Mouse (Mus musculus) liver, embryonic 14.5 days (tissue): Measurements from ENCODE around the gene Oxsm. TPM values are rescaled to one million over a fixed set of nuclear protein-coding genes. Genes with fewer than 3 reads are reported as not detected.

Source experiments
- ATAC-seq: fragments of 200-750 bp; cut with Nextera tagmentation; 2 replicates; pipeline ENCODE4 v1.8.0; 2017; ENCODE audit warnings: moderate number of reproducible peaks, mild to moderate bottlenecking, moderate library complexity; ENCODE audit not compliant: insufficient read depth
- DNase-seq, 3 experiments: peaks; one replicate each; pipeline ENCODE4 v3.0.0-alpha.2; 2012 to 2013; ENCODE audit warnings: low read depth in 3 of 3, low spot score in 3 of 3
- H3K27ac ChIP-seq: fragments of 300-500 bp; sonication (generic); 2 replicates; pipeline ENCODE4 v1.5.1; 2014; ENCODE audit warnings: moderate library complexity, mild to moderate bottlenecking, control low read depth, inconsistent platforms
- H3K27me3 ChIP-seq: fragments of 300-500 bp; sonication (generic); 2 replicates; pipeline ENCODE4 v1.6.1; 2014; ENCODE audit warnings: mild to moderate bottlenecking, low read length, moderate library complexity; ENCODE audit not compliant: control insufficient read depth, insufficient read depth
- H3K36me3 ChIP-seq: fragments of 300-500 bp; sonication (generic); replicated peaks from 2 replicates; pipeline ENCODE4 v1.6.1; 2014; ENCODE audit warnings: low read depth; ENCODE audit not compliant: control insufficient read depth, insufficient read depth
- H3K4me1 ChIP-seq, 2 experiments: fragments of 200-500 bp in 1 of 2; fragments of 300-500 bp in 1 of 2; sonication (generic) in 1 of 2; replicated peaks; 2 replicates each; pipeline ENCODE4 v1.6.1; 2012 to 2014; ENCODE audit warnings: antibody characterized with exemption in 1 of 2, inconsistent platforms in 1 of 2, low read length in 1 of 2; ENCODE audit not compliant: control insufficient read depth in 2 of 2, insufficient read depth in 2 of 2
- H3K4me2 ChIP-seq: fragments of 300-500 bp; sonication (generic); 2 replicates; pipeline ENCODE4 v1.6.1; 2014; ENCODE audit warnings: low read depth, mild to moderate bottlenecking, control low read depth, moderate library complexity
- H3K4me3 ChIP-seq, 2 experiments: fragments of 200-500 bp in 1 of 2; fragments of 300-500 bp in 1 of 2; sonication (generic) in 1 of 2; 2 replicates each; pipeline ENCODE4 v1.5.1; 2012 to 2014; ENCODE audit warnings: low read depth in 2 of 2, low read length in 2 of 2, mild to moderate bottlenecking in 2 of 2, control low read depth in 1 of 2, inconsistent platforms in 1 of 2, moderate library complexity in 1 of 2; ENCODE audit not compliant: insufficient read depth in 1 of 2
- H3K9ac ChIP-seq: fragments of 300-500 bp; sonication (generic); replicated peaks from 2 replicates; pipeline ENCODE4 v1.6.1; 2014; ENCODE audit warnings: mild to moderate bottlenecking, control low read depth, moderate library complexity
- H3K9me3 ChIP-seq: fragments of 300-500 bp; sonication (generic); 2 replicates; pipeline ENCODE4 v1.6.1; 2016; ENCODE audit warnings: low read length, mixed read lengths; ENCODE audit not compliant: control insufficient read depth
- CTCF ChIP-seq: IDR thresholded peaks from 2 replicates; pipeline ENCODE4 v1.5.1; 2016; ENCODE audit warnings: antibody characterized with exemption, low read depth, control low read depth
- EP300 ChIP-seq: IDR thresholded peaks from 2 replicates; pipeline ENCODE4 v1.6.1; 2016; ENCODE audit warnings: antibody characterized with exemption, low read depth
- WGBS: fragments of 180-500 bp; shearing (Covaris S2); extraction: QIAGEN DNeasy Blood & Tissue Kit; methylation state at CpG from one replicate; pipeline ENCODE4 v1.1.7; 2014; ENCODE audit not compliant: insufficient replicate concordance; 5-methylcytosine and 5-hydroxymethylcytosine counted together
- polyA plus RNA-seq, 2 experiments: library from polyadenylated mRNA; depleted of rRNA in 1 of 2; stranded (reverse) in 1 of 2; unstranded in 1 of 2; fragments of >200 nt; fragmentation: Nextera tagmentation in 1 of 2; extraction: Ambion mirVana in 1 of 2; gene quantifications; 2 replicates each; pipeline versions ENCODE4 v1.2.1 to v1.2.3; 2012 to 2014

Gene Oxsm
- polyA plus RNA-seq, 2 experiments = 1.7 to 3.4 TPM

GRCm38 (mm10) chr14:16248603-16249157, 928 bp downstream of the Oxsm start:
- Histone ChIP-seq H3K27ac (peak overlapping the region; percentile 46), H3K4me1 (peaks cover 38% of the 10 kb centered on the region in 2 experiments), H3K4me3 (peak overlapping the region; percentile 67 to 73), H3K4me2 (peak overlapping the region; percentile 92), H3K9ac (peak overlapping the region; percentile 81), H3K9me3 (no peaks in the 10 kb centered on the region), H3K36me3 (no peaks in the 10 kb centered on the region; the same call in 1 of the 2 replicates), H3K27me3 (no peaks in the 10 kb centered on the region)
- TF ChIP-seq CTCF (no peak), EP300 (no peak)
- ATAC-seq (no peak), DNase-seq (no peak)
- 7% methylated on average over 9 of the region's 9 CpGs for WGBS

- ATAC-seq (no peak), DNase-seq (no peak)
- H3K27me3 ChIP-seq = no peaks in the 10 kb centered on the region
- peak overlapping the region in 1 of 2 experiments; percentile 67; a peak in 2 of 4 replicates for H3K4me3 ChIP-seq
- H3K4me2 ChIP-seq = peak overlapping the region; percentile 92
- peak overlapping the region; percentile 46 for H3K27ac ChIP-seq
- H3K4me1 ChIP-seq = peaks cover 38 to 39% of the 10 kb centered on the region in 2 experiments
- H3K9me3 ChIP-seq = no peaks in the 10 kb centered on the region
- 63% methylated on average over 3 of the region's 3 CpGs for WGBS
- TF ChIP-seq EP300 (no peak), CTCF (no peak)
- no peaks in the 10 kb centered on the region; the same call in 1 of the 2 replicates for H3K36me3 ChIP-seq
- H3K9ac ChIP-seq = peak overlapping the region; percentile 10
Measured at GRCm38 (mm10) chr14:16248135-16248534, 1.5 kb downstream of the Oxsm start.

- ATAC-seq (no peak), DNase-seq (no peak)
- 45% methylated on average over 2 of the region's 2 CpGs for WGBS
- Histone ChIP-seq H3K4me3 (no peak overlapping the region), H3K4me2 (no peak overlapping the region), H3K9me3 (no peaks in the 10 kb centered on the region), H3K27me3 (no peaks in the 10 kb centered on the region), H3K27ac (peak overlapping the region; percentile 0; the same call in 1 of the 2 replicates), H3K36me3 (no peaks in the 10 kb centered on the region; the same call in 1 of the 2 replicates), H3K9ac (no peak overlapping the region), H3K4me1 (peaks cover 41 to 47% of the 10 kb centered on the region in 2 experiments)
- TF ChIP-seq EP300 (no peak), CTCF (no peak)
Measured at GRCm38 (mm10) chr14:16246340-16246912, 3.2 kb downstream of the Oxsm start.

- DNase-seq = peak; percentile 69 to 79 (median 76)
- H3K9me3 ChIP-seq = no peaks in the 10 kb centered on the region
- no peak overlapping the region for H3K4me3 ChIP-seq
- H3K36me3 ChIP-seq = no peaks in the 10 kb centered on the region; the same call in 1 of the 2 replicates
- 0 out of 2 replicates have a peak, but pooled peaks have one; percentile 1 for ATAC-seq
- TF ChIP-seq EP300 (peak; percentile 89), CTCF (no peak)
- H3K27me3 ChIP-seq = no peaks in the 10 kb centered on the region
- H3K27ac ChIP-seq = peak overlapping the region; percentile 41
- peak overlapping the region; percentile 62 for H3K4me2 ChIP-seq
- WGBS = 12% methylated on average over 1 of the region's 1 CpGs
- peaks cover 37 to 39% of the 10 kb centered on the region in 2 experiments for H3K4me1 ChIP-seq
- no peak overlapping the region; the same call in 1 of the 2 replicates for H3K9ac ChIP-seq
Measured at GRCm38 (mm10) chr14:16245127-16245526, 4.5 kb downstream of the Oxsm start.

GRCm38 (mm10) chr14:16244370-16244769, 5.2 kb downstream of the Oxsm start:
- Histone ChIP-seq H3K9ac (peak overlapping the region; percentile 81), H3K27ac (peak overlapping the region; percentile 75), H3K4me1 (peaks cover 33 to 39% of the 10 kb centered on the region in 2 experiments), H3K9me3 (no peaks in the 10 kb centered on the region), H3K4me2 (peak overlapping the region; percentile 63), H3K4me3 (peak overlapping the region; percentile 24 to 68; a peak in 3 of 4 replicates), H3K36me3 (no peaks in the 10 kb centered on the region; the same call in 1 of the 2 replicates), H3K27me3 (no peaks in the 10 kb centered on the region)
- no peak for DNase-seq
- ATAC-seq = no peak
- WGBS = 40% methylated on average over 2 of the region's 2 CpGs
- TF ChIP-seq EP300 (no peak), CTCF (no peak)
